12 mouse cellular contexts compared by ENCODE assay signal in the genomic region with DNA sequence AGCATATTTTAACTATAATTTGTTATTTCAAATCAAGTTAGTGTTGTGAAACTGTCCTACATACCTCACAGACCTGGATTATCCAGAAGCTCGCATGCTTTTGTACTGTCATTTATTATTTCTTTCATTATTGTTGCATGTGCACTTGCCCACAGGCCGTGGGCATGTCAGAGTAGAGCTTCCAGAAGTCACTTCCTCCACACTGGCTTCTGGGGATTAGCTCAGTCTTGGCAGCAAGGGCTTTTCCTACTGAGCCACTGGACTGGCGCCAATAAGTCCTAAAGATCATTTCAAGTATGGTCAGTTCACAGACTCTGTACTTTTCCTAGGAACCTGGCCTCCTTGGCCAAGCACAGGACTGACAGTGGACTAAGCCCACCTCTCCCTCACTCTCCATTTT. TPM values are rescaled to one million over a fixed set of nuclear protein-coding genes. Genes with fewer than 3 reads are reported as not detected.
DNase-seq lines count a peak whose midpoint lies in the region; ATAC-seq and TF ChIP-seq lines count a peak whose summit lies in the region.
"Had no signal": no experiment of that assay in that cellular context is flagged by ENCODE, and none has a peak within 500 bp of the region (broad histone marks: within the 10 kb centered on the region; RNA-seq: fewer than 3 reads in every experiment).

No protein-coding gene starts in this region.

- TF ChIP-seq CTCF in lung, postnatal 0 days (IDR thresholded peaks at IDR 0.05) = no peak

- H3K4me3 ChIP-seq in kidney, embryonic 15.5 days (replicated peaks) = no peak overlapping the region
- H3K4me3 ChIP-seq in lung, postnatal 0 days (ENCODE audit: low read depth, low read length) = no peak overlapping the region
- H3K4me3 ChIP-seq: embryonic facial prominence, embryonic 12.5 days had no signal

- intact Hi-C loops in left cerebral cortex, postnatal 36 days (cut with DNase I) = no loop called here

- H3K4me1 ChIP-seq in kidney, embryonic 15.5 days = no peaks in the 10 kb centered on the region
- H3K4me1 ChIP-seq in lung, postnatal 0 days (ENCODE audit: insufficient read depth, low read depth, low read length) = no peaks in the 10 kb centered on the region
- H3K4me1 ChIP-seq: embryonic facial prominence, embryonic 12.5 days had no signal

- H3K9me3 ChIP-seq in kidney, embryonic 15.5 days (replicated peaks) = no peaks in the 10 kb centered on the region
- no peaks in the 10 kb centered on the region for H3K9me3 ChIP-seq in lung, postnatal 0 days (ENCODE audit: low read length)
- H3K9me3 ChIP-seq: embryonic facial prominence, embryonic 12.5 days had no signal

- peak; percentile 11 to 35 for DNase-seq in adrenal gland, postnatal 36 days
- no peak for DNase-seq in adrenal gland, adult 18-20 months (ENCODE audit: low spot score in 2 of 2)
- DNase-seq in kidney, adult 18-20 months = peak; percentile 55
- DNase-seq in cerebellum, postnatal 25 days = peak; percentile 46 to 68
- DNase-seq in lung, postnatal 0 days (ENCODE audit: low spot score) = peak; percentile 45
- no peak for DNase-seq in gastrocnemius, postnatal 10 days
- DNase-seq in left cerebral cortex, postnatal 36 days (ENCODE audit: low spot score in 2 of 2) = no peak
- DNase-seq: gastrocnemius, postnatal 36 days had no signal

- H3K27ac ChIP-seq in kidney, embryonic 15.5 days = no peak overlapping the region
- no peak overlapping the region for H3K27ac ChIP-seq in lung, postnatal 0 days (ENCODE audit: low read length)
- H3K27ac ChIP-seq: embryonic facial prominence, embryonic 12.5 days had no signal

- H3K27me3 ChIP-seq in kidney, embryonic 15.5 days = no peaks in the 10 kb centered on the region
- no peaks in the 10 kb centered on the region for H3K27me3 ChIP-seq in lung, postnatal 0 days (replicated peaks; ENCODE audit: insufficient read depth, low read length)
- H3K27me3 ChIP-seq: embryonic facial prominence, embryonic 12.5 days; Patski had no signal

- no peaks in the 10 kb centered on the region for H3K36me3 ChIP-seq in kidney, embryonic 15.5 days
- H3K36me3 ChIP-seq in lung, postnatal 0 days (ENCODE audit: insufficient read depth, low read length) = no peaks in the 10 kb centered on the region
- H3K36me3 ChIP-seq: embryonic facial prominence, embryonic 12.5 days had no signal

- no peak overlapping the region for H3K9ac ChIP-seq in kidney, embryonic 15.5 days
- H3K9ac ChIP-seq in lung, postnatal 0 days (replicated peaks; ENCODE audit: low read depth) = no peak overlapping the region
- H3K9ac ChIP-seq: embryonic facial prominence, embryonic 12.5 days had no signal

- H3K4me2 ChIP-seq in kidney, embryonic 15.5 days = no peak overlapping the region
- H3K4me2 ChIP-seq in lung, postnatal 0 days (replicated peaks; ENCODE audit: low read depth, low read length) = no peak overlapping the region
- H3K4me2 ChIP-seq: embryonic facial prominence, embryonic 12.5 days had no signal

- no peak for TF ChIP-seq EP300 in lung, postnatal 0 days (IDR thresholded peaks at IDR 0.05)

- ATAC-seq in kidney, embryonic 15.5 days (replicated peaks; ENCODE audit: low FRiP score) = no peak
- ATAC-seq in lung, postnatal 0 days = no peak
- ATAC-seq: forebrain, embryonic 14.5 days; Patski had no signal

- WGBS in kidney, embryonic 15.5 days = 71% methylated on average over 3 of the region's 3 CpGs
- 52% methylated on average over 3 of the region's 3 CpGs for WGBS in lung, postnatal 0 days

RNA-seq across cellular contexts. Expression of a gene that starts 25.1 kb away (rescaled TPM):
- 10 to 100 TPM; 47.5 to 54.7 TPM for total RNA-seq in adrenal gland, postnatal 36 days (2021)
- total RNA-seq in adrenal gland, adult 18-20 months (2021) = 10 to 100 TPM; 43.8 to 52.3 TPM
- 42.7 and 42.8 TPM in 2 replicates for polyA plus RNA-seq in kidney, embryonic 15.5 days (2015; fragmentation: Nextera tagmentation; extraction: Ambion mirVana)
- 41.6 and 43.9 TPM in 2 replicates for polyA plus RNA-seq in lung, postnatal 0 days (2015; fragmentation: Nextera tagmentation; extraction: Ambion mirVana)
- total RNA-seq in gastrocnemius, postnatal 10 days (2021) = 10 to 100 TPM; 57.2 to 57.5 TPM
- total RNA-seq in left cerebral cortex, postnatal 36 days (2021) = 10 to 100 TPM; 31.3 to 33.0 TPM

Comparison
In these comparisons a context has a peak if more than half of its experiments do, and no peak if none do; other contexts are left out.
1. DNase-seq: peak in adrenal gland, postnatal 36 days (2 of 2), kidney, adult 18-20 months (single experiment), cerebellum, postnatal 25 days (2 of 2) and lung, postnatal 0 days (single experiment); none in adrenal gland, adult 18-20 months (0 of 2), gastrocnemius, postnatal 10 days (single experiment) and left cerebral cortex, postnatal 36 days (0 of 2).